Mouse (Mus musculus) liver, embryonic 16.5 days (tissue): Measurements from ENCODE around the gene Cpt1c. TPM values are rescaled to one million over a fixed set of nuclear protein-coding genes. Genes with fewer than 3 reads are reported as not detected.
"Not testable (repeated sequence)": the region's sequence is repeated elsewhere in the genome, so short reads cannot be mapped to it uniquely, and the experiment has no call there.

Source experiments
- ATAC-seq: fragments of 200-750 bp; cut with Nextera tagmentation; 2 replicates; pipeline ENCODE4 v1.8.0; 2017; ENCODE audit warnings: low read depth, mild to moderate bottlenecking, moderate number of reproducible peaks, moderate library complexity
- H3K27ac ChIP-seq: fragments of 300-500 bp; sonication (generic); 2 replicates; pipeline ENCODE4 v1.5.1; 2014; ENCODE audit warnings: mild to moderate bottlenecking, low read length
- H3K27me3 ChIP-seq: fragments of 300-500 bp; sonication (generic); 2 replicates; pipeline ENCODE4 v1.6.1; 2014; ENCODE audit warnings: low read depth, low read length, mixed read lengths; ENCODE audit not compliant: control insufficient read depth, insufficient read depth
- H3K36me3 ChIP-seq: fragments of 300-500 bp; sonication (generic); 2 replicates; pipeline ENCODE4 v1.6.1; 2014; ENCODE audit warnings: mild to moderate bottlenecking; ENCODE audit not compliant: control insufficient read depth, insufficient read depth
- H3K4me1 ChIP-seq: fragments of 300-500 bp; sonication (generic); 2 replicates; pipeline ENCODE4 v1.6.1; 2014; ENCODE audit warnings: low read depth, low read length, mixed read lengths; ENCODE audit not compliant: control insufficient read depth
- H3K4me2 ChIP-seq: fragments of 300-500 bp; sonication (generic); 2 replicates; pipeline ENCODE4 v1.6.1; 2014; ENCODE audit warnings: low read depth, low read length, mixed read lengths
- H3K4me3 ChIP-seq: fragments of 300-500 bp; sonication (generic); 2 replicates; pipeline ENCODE4 v1.5.1; 2014; ENCODE audit warnings: low read depth, mild to moderate bottlenecking, low read length
- H3K9ac ChIP-seq: fragments of 300-500 bp; sonication (generic); 2 replicates; pipeline ENCODE4 v1.6.1; 2014; ENCODE audit warnings: low read depth, low read length
- H3K9me3 ChIP-seq: fragments of 300-500 bp; sonication (generic); replicated peaks from 2 replicates; pipeline ENCODE4 v1.6.1; 2016; ENCODE audit warnings: low read length; ENCODE audit not compliant: control insufficient read depth
- WGBS: fragments of 180-500 bp; shearing (Covaris S2); extraction: QIAGEN DNeasy Blood & Tissue Kit; methylation state at CpG from one replicate; pipeline ENCODE4 v1.1.7; 2014; ENCODE audit not compliant: insufficient replicate concordance; 5-methylcytosine and 5-hydroxymethylcytosine counted together
- polyA plus RNA-seq: library from polyadenylated mRNA; unstranded; fragments of >200 nt; fragmentation: Nextera tagmentation; extraction: Ambion mirVana; gene quantifications from 2 replicates; pipeline ENCODE4 v1.2.1, GENCODE M21; 2015

The Cpt1c gene
- polyA plus RNA-seq: 1.8 and 2.1 TPM in 2 replicates

- Histone ChIP-seq H3K27ac (peak within 1 kb of the TSS; percentile 83), H3K36me3 (peaks cover 16% of the 10 kb centered on the region), H3K9ac (peak within 1 kb of the TSS; percentile 55), H3K27me3 (no peaks in the 10 kb centered on the region), H3K4me1 (peaks cover 32% of the 10 kb centered on the region), H3K4me3 (peak within 1 kb of the TSS; percentile 51), H3K9me3 (no peaks in the 10 kb centered on the region), H3K4me2 (peak within 1 kb of the TSS; percentile 71)
- 4% methylated on average over 22 of the region's 22 CpGs for WGBS
- peak; percentile 54 for ATAC-seq
Observed at GRCm38 (mm10) chr7:44974383-44975116, at the start of gene Cpt1c. Cpt1c (minus strand) TSS chr7:44974851.

- not testable (repeated sequence) for H3K4me1 ChIP-seq, H3K9ac ChIP-seq, H3K4me2 ChIP-seq, H3K27me3 ChIP-seq, H3K36me3 ChIP-seq, ATAC-seq, H3K27ac ChIP-seq, H3K4me3 ChIP-seq, H3K9me3 ChIP-seq
- WGBS: 59% methylated on average over 5 of the region's 5 CpGs
Observed at GRCm38 (mm10) chr7:45023711-45024110, 49.1 kb upstream of the Cpt1c start.

GRCm38 (mm10) chr7:45020225-45020624, 45.6 kb upstream of the Cpt1c start:
- H3K27me3 ChIP-seq: peaks cover 3% of the 10 kb centered on the region; the same call in 1 of the 2 replicates
- no peak overlapping the region for H3K27ac ChIP-seq
- H3K4me2 ChIP-seq: no peak overlapping the region
- WGBS: 64% methylated on average over 9 of the region's 9 CpGs
- H3K9ac ChIP-seq: no peak overlapping the region
- no peak overlapping the region for H3K4me3 ChIP-seq
- H3K36me3 ChIP-seq: no peaks in the 10 kb centered on the region
- no peaks in the 10 kb centered on the region for H3K9me3 ChIP-seq
- H3K4me1 ChIP-seq: peaks cover 22% of the 10 kb centered on the region
- ATAC-seq: no peak

- H3K36me3 ChIP-seq: no peaks in the 10 kb centered on the region
- H3K4me2 ChIP-seq: no peak overlapping the region
- H3K27ac ChIP-seq: no peak overlapping the region
- no peak overlapping the region for H3K4me3 ChIP-seq
- ATAC-seq: no peak
- peaks cover 3% of the 10 kb centered on the region; the same call in 1 of the 2 replicates for H3K27me3 ChIP-seq
- no peaks in the 10 kb centered on the region for H3K9me3 ChIP-seq
- peaks cover 33% of the 10 kb centered on the region for H3K4me1 ChIP-seq
- WGBS: 25% methylated on average over 8 of the region's 8 CpGs
- H3K9ac ChIP-seq: no peak overlapping the region
Observed at GRCm38 (mm10) chr7:45019031-45019571, 44.5 kb upstream of the Cpt1c start.

GRCm38 (mm10) chr7:45017242-45018061, 42.8 kb upstream of the Cpt1c start, which contains the start of gene Rras:
Rras (plus strand) TSS chr7:45017961.
- peak within 1 kb of the TSS; percentile 99 for H3K9ac ChIP-seq
- H3K27ac ChIP-seq: peak within 1 kb of the TSS; percentile 99
- H3K4me3 ChIP-seq: peak within 1 kb of the TSS; percentile 98
- peaks cover 46% of the 10 kb centered on the region for H3K4me1 ChIP-seq
- H3K9me3 ChIP-seq: no peaks in the 10 kb centered on the region
- peaks cover 3% of the 10 kb centered on the region; the same call in 1 of the 2 replicates for H3K27me3 ChIP-seq
- ATAC-seq: peak; percentile 83
- peak within 1 kb of the TSS; percentile 100 for H3K4me2 ChIP-seq
- H3K36me3 ChIP-seq: peaks cover 3% of the 10 kb centered on the region
- under 1% methylated on average over 32 of the region's 36 CpGs for whole genome bisulfite sequencing

GRCm38 (mm10) chr7:45016761-45017160, 42.1 kb upstream of the Cpt1c start:
- H3K27me3 ChIP-seq: peaks cover 3% of the 10 kb centered on the region; the same call in 1 of the 2 replicates
- H3K4me3 ChIP-seq: peak overlapping the region; percentile 98
- 2% methylated on average over 4 of the region's 4 CpGs for WGBS
- H3K9me3 ChIP-seq: no peaks in the 10 kb centered on the region
- ATAC-seq: no peak
- H3K9ac ChIP-seq: peak overlapping the region; percentile 99
- H3K27ac ChIP-seq: peak overlapping the region; percentile 99
- H3K4me2 ChIP-seq: peak overlapping the region; percentile 100
- peaks cover 7% of the 10 kb centered on the region for H3K36me3 ChIP-seq
- H3K4me1 ChIP-seq: peaks cover 46% of the 10 kb centered on the region

GRCm38 (mm10) chr7:45015957-45016612, 41.4 kb upstream of the Cpt1c start, which contains the start of gene Scaf1:
Scaf1 (minus strand) TSS chr7:45016363.
- H3K27ac ChIP-seq: peak within 1 kb of the TSS; percentile 99
- H3K4me2 ChIP-seq: peak within 1 kb of the TSS; percentile 100
- H3K9ac ChIP-seq: peak within 1 kb of the TSS; percentile 99
- no peaks in the 10 kb centered on the region for H3K9me3 ChIP-seq
- ATAC-seq: peak; percentile 81
- WGBS: under 1% methylated on average over 69 of the region's 69 CpGs
- H3K4me3 ChIP-seq: peak within 1 kb of the TSS; percentile 98
- peaks cover 46% of the 10 kb centered on the region for H3K4me1 ChIP-seq
- peaks cover 12% of the 10 kb centered on the region for H3K36me3 ChIP-seq
- H3K27me3 ChIP-seq: peaks cover 3% of the 10 kb centered on the region; the same call in 1 of the 2 replicates

GRCm38 (mm10) chr7:45015344-45015956, 40.8 kb upstream of the Cpt1c start:
- Histone ChIP-seq H3K9ac (peak overlapping the region; percentile 99), H3K27me3 (peaks cover 3% of the 10 kb centered on the region; the same call in 1 of the 2 replicates), H3K4me1 (peaks cover 46% of the 10 kb centered on the region), H3K4me2 (peak overlapping the region; percentile 89), H3K27ac (peak overlapping the region; percentile 99), H3K4me3 (peak overlapping the region; percentile 98), H3K36me3 (peaks cover 12% of the 10 kb centered on the region), H3K9me3 (no peaks in the 10 kb centered on the region)
- ATAC-seq: no peak
- under 1% methylated on average over 20 of the region's 20 CpGs for WGBS
